Mouse (Mus musculus): Measurements from ENCODE around the gene Slco1a4. TPM values are rescaled to one million over a fixed set of nuclear protein-coding genes. Genes with fewer than 3 reads are reported as not detected.
"Not testable (repeated sequence)": the region's sequence is repeated elsewhere in the genome, so short reads cannot be mapped to it uniquely, and the experiment has no call there.

Gene Slco1a4
- not detected in 2 replicates for polyA plus RNA-seq (2016; fragmentation: Nextera tagmentation; extraction: Ambion mirVana)

DNA sequence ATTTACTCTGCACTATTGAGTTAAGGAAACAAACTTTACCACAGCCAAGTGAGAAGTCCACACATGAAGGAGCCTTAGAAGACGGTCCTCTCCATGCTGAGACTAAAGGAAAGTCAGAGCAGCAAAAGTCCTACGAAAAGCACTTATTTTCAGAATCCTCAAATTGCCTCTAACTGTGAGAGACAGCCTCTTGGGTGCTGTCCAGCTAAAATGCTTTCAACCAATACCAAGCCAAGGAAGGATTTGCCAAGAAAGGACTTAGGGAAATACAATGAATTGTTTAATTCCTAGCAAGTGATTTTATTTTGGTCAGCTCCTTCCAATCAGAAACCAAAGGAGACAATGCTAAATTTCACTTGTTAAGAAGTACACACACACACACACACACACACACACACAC, at the start of gene Slco1a4:
TSS of gene Slco1a4 (minus strand) at position 115 of the 400 bp plus-strand sequence.
- 83% methylated on average over 2 of the region's 2 CpGs for WGBS
- no peaks in the 10 kb centered on the region for H3K9me3 ChIP-seq
- DNase-seq (ENCODE audit: low spot score), result no peak

GRCm38 (mm10) chr6:141898197-141898596, 42.2 kb upstream of the Slco1a4 start:
- DNase-seq (ENCODE audit: low spot score), result no peak
- H3K9me3 ChIP-seq, result no peaks in the 10 kb centered on the region
- no peaks in the 10 kb centered on the region for H3K27me3 ChIP-seq (ENCODE audit: insufficient read depth, poor library complexity, severe bottlenecking)
- no peak overlapping the region for H3K27ac ChIP-seq
- H3K36me3 ChIP-seq, result no peaks in the 10 kb centered on the region
- H3K4me3 ChIP-seq, result no peak overlapping the region
- 66% methylated on average over 2 of the region's 2 CpGs for WGBS
- H3K4me1 ChIP-seq, result no peaks in the 10 kb centered on the region

More for the DNA sequence above, at the start of gene Slco1a4:
- Histone ChIP-seq H3K4me1 (no peaks in the 10 kb centered on the region), H3K27ac (no peak within 1 kb of the TSS), H3K27me3 (ENCODE audit: insufficient read depth, poor library complexity, severe bottlenecking) (no peaks in the 10 kb centered on the region), H3K36me3 (no peaks in the 10 kb centered on the region), H3K4me3 (no peak within 1 kb of the TSS)

DNA sequence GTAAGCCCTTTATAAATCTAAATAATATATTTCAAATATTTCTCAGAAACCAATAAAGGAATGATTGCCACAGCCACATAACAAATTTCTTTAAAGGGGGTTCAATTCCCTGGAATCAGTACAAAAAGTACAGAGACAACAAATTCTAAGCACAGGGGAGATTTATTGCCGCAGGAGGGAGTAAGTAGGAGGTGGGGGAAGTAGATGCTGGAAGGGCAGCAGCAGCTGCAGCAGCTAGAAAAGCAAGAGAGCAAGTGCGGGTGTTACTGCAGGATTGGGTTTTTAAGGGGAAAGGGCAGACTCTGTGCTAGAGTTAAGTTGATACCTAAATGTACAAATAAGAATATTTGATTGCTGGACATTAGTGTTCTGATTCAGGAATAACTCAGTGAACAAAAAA, 33.7 kb upstream of the Slco1a4 start:
- Histone ChIP-seq H3K27ac (no peak overlapping the region), H3K27me3 (ENCODE audit: insufficient read depth, poor library complexity, severe bottlenecking) (no peaks in the 10 kb centered on the region), H3K36me3 (no peaks in the 10 kb centered on the region), H3K9me3 (no peaks in the 10 kb centered on the region), H3K4me1 (no peaks in the 10 kb centered on the region), H3K4me3 (no peak overlapping the region)
- DNase-seq (ENCODE audit: low spot score), result no peak
- WGBS, result 63% methylated on average over 2 of the region's 2 CpGs

- no peaks in the 10 kb centered on the region for H3K27me3 ChIP-seq (ENCODE audit: insufficient read depth, poor library complexity, severe bottlenecking)
- no peak overlapping the region for H3K27ac ChIP-seq
- H3K36me3 ChIP-seq, result no peaks in the 10 kb centered on the region
- DNase-seq (ENCODE audit: low spot score), result no peak
- no peaks in the 10 kb centered on the region for H3K9me3 ChIP-seq
- no peaks in the 10 kb centered on the region for H3K4me1 ChIP-seq
- H3K4me3 ChIP-seq, result no peak overlapping the region
- 53% methylated on average over 2 of the region's 2 CpGs for WGBS
Observed at GRCm38 (mm10) chr6:141888248-141888647, 32.2 kb upstream of the Slco1a4 start.

DNA sequence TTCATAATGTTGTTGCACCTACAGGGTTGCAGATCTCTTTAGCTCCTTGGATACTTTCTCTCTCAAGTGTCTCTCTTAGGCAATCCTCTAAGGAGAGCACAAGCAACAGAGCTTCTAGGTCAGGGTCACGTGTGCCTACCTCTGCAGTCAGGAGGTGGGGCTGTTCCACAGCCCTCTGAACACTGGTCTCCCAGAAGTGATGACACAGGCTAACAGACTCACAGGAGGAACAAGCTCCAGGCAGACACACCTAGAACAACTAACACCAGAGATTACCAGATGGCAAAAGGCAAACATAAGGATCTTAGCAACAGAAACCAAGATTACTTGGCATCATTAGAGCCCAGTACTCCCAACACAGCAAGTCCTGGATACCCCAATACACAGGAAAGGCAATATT, 26.6 kb upstream of the Slco1a4 start:
- WGBS, result 55% methylated on average over 1 of the region's 1 CpGs
- no peak overlapping the region for H3K4me3 ChIP-seq
- H3K27ac ChIP-seq, result no peak overlapping the region

DNA sequence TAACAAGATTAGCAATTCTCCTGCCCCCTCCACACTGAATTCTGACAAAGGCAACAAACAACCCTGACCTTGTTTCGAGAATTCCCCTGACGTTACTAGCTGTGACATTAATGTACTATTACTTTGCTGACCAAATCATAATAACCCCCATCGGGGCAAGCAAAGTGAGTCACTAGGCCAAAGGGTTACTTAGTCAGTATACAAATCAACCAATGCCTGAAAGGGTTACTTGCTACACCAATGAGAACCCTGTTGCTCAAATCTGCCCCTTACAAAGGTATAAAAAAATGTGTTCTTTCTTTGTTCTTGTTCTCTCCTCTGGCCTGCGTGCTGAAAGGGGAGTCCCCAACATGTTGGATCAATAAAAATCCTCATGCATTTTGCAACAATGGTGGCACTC, 19.7 kb upstream of the Slco1a4 start:
- not testable (repeated sequence) for H3K9me3 ChIP-seq; H3K36me3 ChIP-seq; H3K27me3 ChIP-seq (ENCODE audit: insufficient read depth, poor library complexity, severe bottlenecking); H3K4me1 ChIP-seq; DNase-seq (ENCODE audit: low spot score); H3K27ac ChIP-seq; H3K4me3 ChIP-seq
- WGBS, result 79% methylated on average over 4 of the region's 4 CpGs

More for the DNA sequence above, 26.6 kb upstream of the Slco1a4 start:
- Histone ChIP-seq H3K4me1 (no peaks in the 10 kb centered on the region), H3K27me3 (ENCODE audit: insufficient read depth, poor library complexity, severe bottlenecking) (no peaks in the 10 kb centered on the region), H3K9me3 (no peaks in the 10 kb centered on the region), H3K36me3 (no peaks in the 10 kb centered on the region)
- no peak for DNase-seq (ENCODE audit: low spot score)

GRCm38 (mm10) chr6:141871711-141872110, 15.7 kb upstream of the Slco1a4 start:
- no peak overlapping the region for H3K27ac ChIP-seq
- DNase-seq (ENCODE audit: low spot score), result no peak
- 83% methylated on average over 2 of the region's 2 CpGs for WGBS
- no peaks in the 10 kb centered on the region for H3K36me3 ChIP-seq
- H3K4me3 ChIP-seq, result no peak overlapping the region
- no peaks in the 10 kb centered on the region for H3K9me3 ChIP-seq
- no peaks in the 10 kb centered on the region for H3K27me3 ChIP-seq (ENCODE audit: insufficient read depth, poor library complexity, severe bottlenecking)
- H3K4me1 ChIP-seq, result no peaks in the 10 kb centered on the region

- H3K4me1 ChIP-seq, result no peaks in the 10 kb centered on the region
- 79% methylated on average over 5 of the region's 5 CpGs for whole genome bisulfite sequencing
- H3K36me3 ChIP-seq, result no peaks in the 10 kb centered on the region
- no peak overlapping the region for H3K4me3 ChIP-seq
- no peak for DNase-seq (ENCODE audit: low spot score)
- no peaks in the 10 kb centered on the region for H3K9me3 ChIP-seq
- no peaks in the 10 kb centered on the region for H3K27me3 ChIP-seq (ENCODE audit: insufficient read depth, poor library complexity, severe bottlenecking)
- H3K27ac ChIP-seq, result no peak overlapping the region
Observed at GRCm38 (mm10) chr6:141868735-141869134, 12.7 kb upstream of the Slco1a4 start.

- H3K4me1 ChIP-seq, result no peaks in the 10 kb centered on the region
- H3K4me3 ChIP-seq, result no peak overlapping the region
- no peaks in the 10 kb centered on the region for H3K9me3 ChIP-seq
- no peaks in the 10 kb centered on the region for H3K27me3 ChIP-seq (ENCODE audit: insufficient read depth, poor library complexity, severe bottlenecking)
- no peak overlapping the region for H3K27ac ChIP-seq
- WGBS, result 81% methylated on average over 5 of the region's 5 CpGs
- no peaks in the 10 kb centered on the region for H3K36me3 ChIP-seq
- no peak for DNase-seq (ENCODE audit: low spot score)
Observed at GRCm38 (mm10) chr6:141866026-141866425, 10.0 kb upstream of the Slco1a4 start.

- Histone ChIP-seq H3K4me1 (no peaks in the 10 kb centered on the region), H3K27me3 (ENCODE audit: insufficient read depth, poor library complexity, severe bottlenecking) (no peaks in the 10 kb centered on the region), H3K27ac (no peak overlapping the region), H3K9me3 (no peaks in the 10 kb centered on the region), H3K36me3 (no peaks in the 10 kb centered on the region), H3K4me3 (no peak overlapping the region)
- WGBS, result 80% methylated on average over 8 of the region's 8 CpGs
- no peak for DNase-seq (ENCODE audit: low spot score)
Observed at GRCm38 (mm10) chr6:141857735-141858531, 1.9 kb upstream of the Slco1a4 start.

DNA sequence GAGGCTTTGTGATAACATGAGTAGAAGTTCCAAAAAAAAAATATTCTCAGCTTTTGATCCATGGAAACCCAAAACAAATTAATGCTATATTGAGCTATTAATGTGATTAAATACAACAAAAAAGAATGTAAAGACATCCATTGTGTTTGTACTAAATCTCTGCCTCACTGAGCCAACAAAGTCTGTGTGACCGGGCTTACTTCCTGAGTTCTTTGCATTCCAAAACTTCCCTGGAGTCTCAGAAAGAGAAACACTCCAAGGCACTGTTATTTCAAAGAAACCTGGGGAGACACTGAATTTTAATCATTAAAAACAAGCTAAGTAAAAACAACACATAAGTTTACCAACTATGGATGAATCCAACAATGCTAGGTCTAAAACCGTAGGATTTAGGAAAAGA, 2.4 kb downstream of the Slco1a4 start:
- DNase-seq (ENCODE audit: low spot score), result no peak
- H3K36me3 ChIP-seq, result no peaks in the 10 kb centered on the region
- WGBS, result 56% methylated on average over 2 of the region's 2 CpGs

DNA sequence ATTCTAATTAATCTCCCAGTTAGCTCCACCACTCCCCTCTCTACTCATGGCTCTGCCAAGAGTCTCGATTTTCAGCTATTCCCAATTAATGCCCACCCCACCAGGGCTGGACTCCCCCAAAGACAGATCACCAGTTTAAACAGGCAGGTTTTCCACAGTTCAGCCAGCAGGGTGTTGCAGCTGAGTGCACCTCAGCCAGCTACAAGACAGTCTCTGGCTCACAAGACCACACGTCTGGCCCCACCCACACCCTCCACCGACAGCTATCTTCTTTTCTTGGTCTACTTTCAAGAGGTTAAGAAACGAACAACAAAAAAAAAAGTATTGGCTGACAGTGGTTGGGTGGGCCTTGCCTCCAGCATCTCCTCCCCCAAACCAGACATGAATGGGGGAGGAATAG, 6.9 kb downstream of the Slco1a4 start:
- Histone ChIP-seq H3K36me3 (no peaks in the 10 kb centered on the region), H3K27ac (no peak overlapping the region), H3K4me1 (no peaks in the 10 kb centered on the region), H3K9me3 (no peaks in the 10 kb centered on the region), H3K27me3 (ENCODE audit: insufficient read depth, poor library complexity, severe bottlenecking) (no peaks in the 10 kb centered on the region), H3K4me3 (no peak overlapping the region)
- DNase-seq (ENCODE audit: low spot score), result no peak
- 31% methylated on average over 4 of the region's 4 CpGs for WGBS

More for the DNA sequence above, 2.4 kb downstream of the Slco1a4 start:
- Histone ChIP-seq H3K4me1 (no peaks in the 10 kb centered on the region), H3K27ac (no peak overlapping the region), H3K4me3 (no peak overlapping the region), H3K27me3 (ENCODE audit: insufficient read depth, poor library complexity, severe bottlenecking) (no peaks in the 10 kb centered on the region), H3K9me3 (no peaks in the 10 kb centered on the region)

DNA sequence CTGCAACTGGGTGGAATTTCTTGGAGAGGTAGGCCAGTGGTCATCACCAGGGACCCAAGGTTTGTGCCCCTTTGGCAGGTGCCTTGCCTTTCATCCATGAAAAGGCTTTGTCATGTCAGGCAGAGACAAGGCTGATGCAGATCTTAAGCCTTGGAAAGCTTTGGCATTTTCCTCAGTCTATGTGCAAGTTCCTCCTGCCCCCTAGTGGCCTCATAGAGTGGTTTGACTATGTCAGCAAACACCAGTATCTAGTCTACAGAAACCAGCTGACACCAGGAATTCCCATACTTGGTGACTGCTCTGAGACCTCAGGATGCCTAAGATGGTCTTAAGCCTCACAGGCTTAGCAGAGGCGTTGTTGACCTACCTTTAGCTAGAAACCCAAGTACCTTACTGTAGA, 58.2 kb downstream of the Slco1a4 start:
- Histone ChIP-seq H3K27me3 (ENCODE audit: insufficient read depth, poor library complexity, severe bottlenecking) (no peaks in the 10 kb centered on the region), H3K9me3 (no peaks in the 10 kb centered on the region), H3K27ac (no peak overlapping the region), H3K4me1 (no peaks in the 10 kb centered on the region), H3K36me3 (no peaks in the 10 kb centered on the region), H3K4me3 (no peak overlapping the region)
- WGBS, result 26% methylated on average over 1 of the region's 1 CpGs
- DNase-seq (ENCODE audit: low spot score), result no peak

- no peak overlapping the region for H3K27ac ChIP-seq
Observed at GRCm38 (mm10) chr6:141774476-141774875, 81.5 kb downstream of the Slco1a4 start.

More at GRCm38 (mm10) chr6:141774476-141774875, 81.5 kb downstream of the Slco1a4 start:
- Histone ChIP-seq H3K27me3 (ENCODE audit: insufficient read depth, poor library complexity, severe bottlenecking) (no peaks in the 10 kb centered on the region), H3K36me3 (no peaks in the 10 kb centered on the region), H3K4me1 (no peaks in the 10 kb centered on the region), H3K9me3 (no peaks in the 10 kb centered on the region), H3K4me3 (no peak overlapping the region)
- WGBS, result 78% methylated on average over 2 of the region's 2 CpGs
- DNase-seq (ENCODE audit: low spot score), result no peak
